Mouse (Mus musculus): ENCODE data around the gene Ldhc. TPM values are rescaled to one million over a fixed set of nuclear protein-coding genes. Genes with fewer than 3 reads are reported as not detected.

The Ldhc gene
- polyA plus RNA-seq, 1 experiment = not detected

- H3K4me3 ChIP-seq (ENCODE audit: insufficient read depth, low read depth, low read length) = peak within 1 kb of the TSS; percentile 94
- under 1% methylated on average over 75 of the region's 75 CpGs for WGBS
- H3K4me1 ChIP-seq (ENCODE audit: control insufficient read depth, insufficient read depth, low read length) = no peaks in the 10 kb centered on the region
- H3K27ac ChIP-seq (ENCODE audit: insufficient read depth, low read depth, low read length) = peak within 1 kb of the TSS; percentile 97
- TF ChIP-seq POLR2A (IDR thresholded peaks at IDR 0.05; ENCODE audit: insufficient read depth, low read depth, low read length) (peak; percentile 99), CTCF (IDR thresholded peaks at IDR 0.05; ENCODE audit: insufficient read depth, low read depth, low read length) (0 out of 2 replicates have a peak, but pooled peaks have one; percentile 9)
Measured at GRCm38 (mm10) chr7:46919551-46920176, 58.7 kb downstream of the Ldhc start, which contains the start of gene Tsg101. Tsg101 (minus strand) TSS chr7:46919969.

DNA sequence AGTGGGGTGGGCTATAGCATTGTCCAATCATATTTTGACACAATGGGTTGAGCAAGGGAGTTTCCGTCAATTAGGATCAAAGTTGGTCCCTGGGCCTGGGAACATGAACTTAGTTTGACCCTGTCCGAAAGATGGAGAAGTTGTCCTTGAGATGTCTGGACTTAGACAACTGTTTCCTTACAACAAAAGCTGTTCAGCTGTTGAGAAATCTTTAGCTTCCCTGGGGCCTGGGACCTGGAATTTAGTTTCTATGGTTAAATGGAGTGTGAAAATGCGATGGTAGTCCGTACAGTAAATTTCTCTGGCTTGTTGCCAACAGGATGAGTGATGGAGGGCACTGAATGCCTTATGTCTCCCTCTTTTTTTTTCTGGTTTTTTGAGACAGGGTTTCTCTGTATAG, 61.1 kb downstream of the Ldhc start:
- Histone ChIP-seq H3K4me3 (ENCODE audit: insufficient read depth, low read depth, low read length) (no peak overlapping the region), H3K27ac (ENCODE audit: insufficient read depth, low read depth, low read length) (no peak overlapping the region), H3K4me1 (ENCODE audit: control insufficient read depth, insufficient read depth, low read length) (no peaks in the 10 kb centered on the region)
- TF ChIP-seq CTCF (IDR thresholded peaks at IDR 0.05; ENCODE audit: insufficient read depth, low read depth, low read length) = no peak
- TF ChIP-seq POLR2A (IDR thresholded peaks at IDR 0.05; ENCODE audit: insufficient read depth, low read depth, low read length) = no peak
- WGBS = 83% methylated on average over 4 of the region's 4 CpGs

Other genes with a start within 250 kb of the Ldhc start
- gene Sergef, start 221.4 kb upstream of the Ldhc start, polyA plus RNA-seq (2012; ENCODE audit: insufficient read depth, insufficient read length, low replicate concordance, missing spikeins) = not detected in 2 replicates
- not detected in 2 replicates for gene Tph1, start 188.7 kb upstream of the Ldhc start, polyA plus RNA-seq (2012; ENCODE audit: insufficient read depth, insufficient read length, low replicate concordance, missing spikeins)
- gene Saal1, start 150.5 kb upstream of the Ldhc start, polyA plus RNA-seq (2012; ENCODE audit: insufficient read depth, insufficient read length, low replicate concordance, missing spikeins) = not detected in 2 replicates
- gene Saa3, start 145.5 kb upstream of the Ldhc start, polyA plus RNA-seq (2012; ENCODE audit: insufficient read depth, insufficient read length, low replicate concordance, missing spikeins) = not detected in 2 replicates
- not detected in 2 replicates for gene Saa4, start 128.6 kb upstream of the Ldhc start, polyA plus RNA-seq (2012; ENCODE audit: insufficient read depth, insufficient read length, low replicate concordance, missing spikeins)
- not detected in 2 replicates for gene Saa1, start 118.2 kb upstream of the Ldhc start, polyA plus RNA-seq (2012; ENCODE audit: insufficient read depth, insufficient read length, low replicate concordance, missing spikeins)
- not detected in 2 replicates for gene Saa2, start 109.4 kb upstream of the Ldhc start, polyA plus RNA-seq (2012; ENCODE audit: insufficient read depth, insufficient read length, low replicate concordance, missing spikeins)
- gene Hps5, start 65.1 kb upstream of the Ldhc start, polyA plus RNA-seq (2012; ENCODE audit: insufficient read depth, insufficient read length, low replicate concordance, missing spikeins) = not detected in 2 replicates
- gene Gtf2h1, start 65.1 kb upstream of the Ldhc start, polyA plus RNA-seq (2012; ENCODE audit: insufficient read depth, insufficient read length, low replicate concordance, missing spikeins) = not detected in 2 replicates
- not detected in 2 replicates for gene Ldha, start 19.7 kb upstream of the Ldhc start, polyA plus RNA-seq (2012; ENCODE audit: insufficient read depth, insufficient read length, low replicate concordance, missing spikeins)
- gene Tsg101, start 58.8 kb downstream of the Ldhc start, polyA plus RNA-seq (2012; ENCODE audit: insufficient read depth, insufficient read length, low replicate concordance, missing spikeins) = 352 and 596 TPM in 2 replicates
- not detected in 2 replicates for gene Uevld, start 97.3 kb downstream of the Ldhc start, polyA plus RNA-seq (2012; ENCODE audit: insufficient read depth, insufficient read length, low replicate concordance, missing spikeins)
- gene Gm9999, start 122.4 kb downstream of the Ldhc start, polyA plus RNA-seq (2012; ENCODE audit: insufficient read depth, insufficient read length, low replicate concordance, missing spikeins) = not detected in 2 replicates
- not detected in 2 replicates for gene Spty2d1, start 147.2 kb downstream of the Ldhc start, polyA plus RNA-seq (2012; ENCODE audit: insufficient read depth, insufficient read length, low replicate concordance, missing spikeins)
- not detected in 2 replicates for gene Tmem86a, start 189.4 kb downstream of the Ldhc start, polyA plus RNA-seq (2012; ENCODE audit: insufficient read depth, insufficient read length, low replicate concordance, missing spikeins)

All from olfactory bulb, adult 2 months (tissue).